Mouse (Mus musculus) olfactory bulb, adult 2 months (tissue): ENCODE data around the gene Mtrf1l.

Experiments used
- CTCF ChIP-seq: fragments of 200-500 bp; IDR thresholded peaks from 2 replicates; pipeline ENCODE4 v1.5.1; 2012; ENCODE audit warnings: low read depth, mild to moderate bottlenecking, low read length, moderate library complexity; ENCODE audit not compliant: insufficient read depth
- POLR2A ChIP-seq: fragments of 200-500 bp; IDR thresholded peaks from 2 replicates; pipeline ENCODE4 v1.6.1; 2012; ENCODE audit warnings: mild to moderate bottlenecking, low read depth, low read length, moderate library complexity; ENCODE audit not compliant: insufficient read depth

DNA sequence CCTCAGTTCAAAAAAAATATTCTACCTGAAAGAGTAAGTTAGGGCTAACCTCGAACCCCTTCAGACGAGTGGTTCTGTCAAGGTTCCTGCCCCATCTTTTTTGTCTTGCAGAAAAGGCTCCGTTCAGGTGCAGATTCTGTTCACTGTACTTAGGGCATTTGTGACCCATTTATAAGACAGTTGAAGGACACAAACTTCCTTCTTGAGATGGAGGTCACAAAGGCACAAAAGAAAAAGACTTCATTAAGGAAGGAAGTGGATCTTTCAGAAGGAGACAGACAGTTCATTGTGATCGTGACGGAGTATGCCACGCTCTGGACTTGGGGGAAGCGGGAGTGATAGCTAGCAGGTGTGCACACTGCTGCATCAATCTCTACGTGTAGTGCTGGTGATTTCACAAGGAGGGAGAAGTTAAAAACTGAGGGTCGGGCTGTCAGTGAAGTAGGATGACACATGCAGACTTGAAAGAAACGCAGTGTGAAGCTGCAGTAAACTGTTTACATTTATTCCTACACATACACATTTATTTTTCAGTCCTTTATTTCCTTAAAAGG lies 34.4 kb upstream of the Mtrf1l start:
- no peak for TF ChIP-seq POLR2A
- TF ChIP-seq CTCF, result no peak
